Mouse (Mus musculus): ENCODE measurements at regions not wholly inside any gene's neighbourhood (a gene's known extent, or its start where the extent isn't known, plus 50 kb on each side); places are given as distances from the start of the nearest gene placed in this dataset.
A peak's percentile ranks its signal among the peaks of the same experiment; 100 is the strongest.

- DNase-seq (ENCODE audit: low read depth, low spot score), result peak; percentile 69
Measured at GRCm38 (mm10) chr2:173385722-173386141, 109.4 kb upstream of the Pmepa1 start.

DNA sequence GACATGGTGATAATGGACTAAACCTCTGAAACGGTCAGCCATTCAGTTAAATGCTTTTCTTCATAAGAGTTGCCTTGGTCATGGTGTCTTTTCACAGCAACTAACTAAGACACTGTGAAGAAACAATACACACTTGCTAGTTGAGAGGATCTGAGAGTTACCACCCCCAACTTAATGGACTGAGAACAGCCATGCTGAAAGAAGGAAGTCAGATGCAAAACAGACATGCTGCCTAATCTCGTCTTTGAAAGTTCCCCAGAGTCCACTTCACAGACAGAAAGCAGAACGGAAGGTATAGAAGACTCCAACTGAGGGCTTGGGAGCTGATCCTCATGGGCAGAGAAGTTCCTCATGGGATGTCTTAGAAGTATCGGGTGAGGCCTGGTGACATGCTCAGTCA lies 111.8 kb upstream of the Pmepa1 start:
- Histone ChIP-seq H3K27me3 (ENCODE audit: control insufficient read depth, insufficient read depth, low read length, poor library complexity, severe bottlenecking) (no peaks in the 10 kb centered on the region), H3K36me3 (ENCODE audit: control insufficient read depth, insufficient read depth, low read length, poor library complexity, severe bottlenecking) (no peaks in the 10 kb centered on the region)
- DNase-seq (ENCODE audit: low read depth, low spot score), result peak; percentile 80

More at GRCm38 (mm10) chr2:173385722-173386141, 109.4 kb upstream of the Pmepa1 start:
- Histone ChIP-seq H3K27me3 (ENCODE audit: control insufficient read depth, insufficient read depth, low read length, poor library complexity, severe bottlenecking) (no peaks in the 10 kb centered on the region), H3K36me3 (ENCODE audit: control insufficient read depth, insufficient read depth, low read length, poor library complexity, severe bottlenecking) (no peaks in the 10 kb centered on the region)

DNA sequence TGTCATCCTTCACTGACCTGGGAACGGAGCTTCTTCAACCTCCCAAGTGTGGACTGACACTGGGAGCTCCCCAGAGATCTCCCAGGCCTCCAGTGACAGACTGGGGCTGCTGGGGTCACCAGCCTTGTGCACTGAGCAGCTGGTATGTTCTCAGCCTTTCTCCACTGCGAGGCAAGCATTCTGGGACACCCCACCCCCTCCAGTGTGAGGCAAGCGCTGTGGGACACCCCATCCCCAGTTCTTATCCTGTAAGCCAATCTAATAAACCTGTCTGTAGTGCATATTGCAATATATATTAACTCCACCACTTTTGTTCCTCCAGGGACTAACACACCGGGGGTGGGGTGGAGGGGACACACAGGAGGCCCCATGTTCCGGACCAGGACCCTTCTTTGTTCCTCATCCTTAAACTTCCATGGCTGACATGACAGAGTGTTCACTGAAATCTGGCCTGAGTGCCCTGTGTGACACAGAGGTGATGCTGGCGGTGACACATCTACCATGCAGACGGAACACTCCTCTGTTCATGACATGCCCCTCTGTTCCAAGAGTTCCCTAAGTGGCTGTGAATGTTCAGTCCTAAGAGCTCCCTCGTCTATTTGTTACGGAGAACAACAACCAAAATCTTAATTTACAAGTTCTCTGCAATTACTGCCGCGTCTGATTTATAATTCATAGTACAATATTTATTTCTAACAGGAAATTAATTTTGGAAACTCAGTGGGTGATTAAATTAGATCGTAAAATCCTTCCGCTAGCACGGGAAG lies 116.4 kb upstream of the Pmepa1 start:
- DNase-seq (ENCODE audit: low read depth, low spot score), result no peak
- Histone ChIP-seq H3K27me3 (ENCODE audit: control insufficient read depth, insufficient read depth, low read length, poor library complexity, severe bottlenecking) (no peaks in the 10 kb centered on the region), H3K36me3 (ENCODE audit: control insufficient read depth, insufficient read depth, low read length, poor library complexity, severe bottlenecking) (no peaks in the 10 kb centered on the region)

GRCm38 (mm10) chr2:173393324-173393592 lies 116.9 kb upstream of the Pmepa1 start:
- no peak for DNase-seq (ENCODE audit: low read depth, low spot score)
- Histone ChIP-seq H3K36me3 (ENCODE audit: control insufficient read depth, insufficient read depth, low read length, poor library complexity, severe bottlenecking) (no peaks in the 10 kb centered on the region), H3K27me3 (ENCODE audit: control insufficient read depth, insufficient read depth, low read length, poor library complexity, severe bottlenecking) (no peaks in the 10 kb centered on the region)

DNA sequence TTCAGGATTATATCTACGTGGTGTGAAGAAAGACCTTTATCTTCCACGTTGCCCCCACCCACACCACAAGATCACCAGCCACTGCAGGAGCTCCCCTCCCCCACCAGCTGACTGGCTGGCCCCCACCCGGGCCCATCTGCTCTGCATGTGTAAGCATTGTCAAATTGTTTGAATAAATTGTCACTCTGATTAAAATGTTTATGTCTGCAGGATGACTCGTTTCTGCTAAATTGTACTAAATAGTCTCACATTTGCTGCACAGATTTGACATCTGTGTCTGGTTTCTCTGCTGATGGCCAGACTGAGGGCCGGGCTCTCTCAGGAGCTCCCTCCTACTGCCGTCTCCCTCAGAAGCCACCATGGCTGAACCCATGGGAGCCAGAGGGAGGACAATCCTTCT lies 119.2 kb upstream of the Pmepa1 start:
- no peaks in the 10 kb centered on the region for H3K27me3 ChIP-seq (ENCODE audit: control insufficient read depth, insufficient read depth, low read length, poor library complexity, severe bottlenecking)
- no peak for DNase-seq (ENCODE audit: low read depth, low spot score)
- no peaks in the 10 kb centered on the region for H3K36me3 ChIP-seq (ENCODE audit: control insufficient read depth, insufficient read depth, low read length, poor library complexity, severe bottlenecking)

DNA sequence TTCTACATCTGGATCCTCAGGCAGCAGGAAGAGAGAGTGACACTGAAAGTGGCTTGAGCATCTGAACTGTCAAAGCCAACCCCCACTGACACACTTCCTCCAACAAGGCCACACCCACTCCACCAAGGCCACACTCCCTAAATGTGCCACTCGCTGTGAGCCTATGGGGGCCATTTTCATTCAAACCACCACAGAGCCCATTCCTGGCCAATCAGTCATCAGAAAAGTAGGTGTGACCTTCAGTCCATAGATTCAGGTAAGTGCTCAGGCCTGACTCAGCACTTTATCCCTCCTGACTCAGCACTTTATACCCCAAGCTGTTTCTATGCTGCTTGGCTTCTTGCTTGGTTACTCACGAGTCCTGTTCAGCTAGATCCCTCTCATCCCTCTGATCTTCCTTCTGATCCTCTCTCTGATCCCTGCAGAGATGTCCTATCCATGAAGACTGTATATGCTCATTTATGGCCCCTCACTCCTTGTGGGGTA lies 121.6 kb upstream of the Pmepa1 start:
- DNase-seq (ENCODE audit: low read depth, low spot score), result no peak
- H3K27me3 ChIP-seq (ENCODE audit: control insufficient read depth, insufficient read depth, low read length, poor library complexity, severe bottlenecking), result no peaks in the 10 kb centered on the region

GRCm38 (mm10) chr2:173405629-173406028 lies 116.8 kb upstream of the 1700021F07Rik start:
- no peaks in the 10 kb centered on the region for H3K36me3 ChIP-seq (ENCODE audit: control insufficient read depth, insufficient read depth, low read length, poor library complexity, severe bottlenecking)
- no peaks in the 10 kb centered on the region for H3K27me3 ChIP-seq (ENCODE audit: control insufficient read depth, insufficient read depth, low read length, poor library complexity, severe bottlenecking)
- no peak for DNase-seq (ENCODE audit: low read depth, low spot score)

More for the DNA sequence above, 121.6 kb upstream of the Pmepa1 start:
- no peaks in the 10 kb centered on the region for H3K36me3 ChIP-seq (ENCODE audit: control insufficient read depth, insufficient read depth, low read length, poor library complexity, severe bottlenecking)

DNA sequence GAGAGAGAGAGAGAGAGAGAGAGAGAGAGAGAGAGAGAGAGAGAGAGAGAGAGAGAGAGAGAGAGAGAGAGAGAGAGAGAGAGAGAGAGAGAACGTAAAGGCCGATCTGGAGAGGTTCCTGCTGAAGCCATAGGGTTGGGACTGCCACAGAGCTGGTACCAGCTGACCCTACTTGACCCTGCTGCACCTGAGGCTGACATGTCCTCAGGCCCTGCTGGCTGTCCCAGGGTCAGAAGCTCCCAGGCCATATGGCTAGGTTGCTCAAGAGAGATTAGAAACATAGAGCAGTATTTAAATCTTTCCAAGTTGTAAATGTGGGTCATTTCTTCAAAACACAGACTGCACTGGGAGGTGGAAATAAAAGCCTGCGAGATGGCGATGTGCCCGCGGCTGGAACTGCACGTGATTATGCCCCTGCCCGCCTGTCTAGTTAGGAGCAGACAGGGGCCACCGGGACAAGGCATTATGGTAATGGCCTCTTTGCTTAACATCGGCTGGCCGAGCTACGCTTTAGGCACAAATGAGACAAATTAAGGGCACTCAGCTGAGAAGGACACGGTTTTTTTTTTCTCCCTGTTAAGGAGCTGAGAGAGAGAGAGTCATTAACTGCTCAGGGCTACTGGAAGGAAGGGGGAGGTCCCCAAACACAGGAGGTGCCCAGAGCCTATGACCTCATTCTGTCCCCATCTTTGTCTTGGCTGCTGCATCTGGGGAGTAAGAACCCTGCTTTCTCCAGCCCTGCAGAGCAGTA lies 115.9 kb upstream of the 1700021F07Rik start:
- no peaks in the 10 kb centered on the region for H3K27me3 ChIP-seq (ENCODE audit: control insufficient read depth, insufficient read depth, low read length, poor library complexity, severe bottlenecking)
- no peaks in the 10 kb centered on the region for H3K36me3 ChIP-seq (ENCODE audit: control insufficient read depth, insufficient read depth, low read length, poor library complexity, severe bottlenecking)
- peak; percentile 27 for DNase-seq (ENCODE audit: low read depth, low spot score)

DNA sequence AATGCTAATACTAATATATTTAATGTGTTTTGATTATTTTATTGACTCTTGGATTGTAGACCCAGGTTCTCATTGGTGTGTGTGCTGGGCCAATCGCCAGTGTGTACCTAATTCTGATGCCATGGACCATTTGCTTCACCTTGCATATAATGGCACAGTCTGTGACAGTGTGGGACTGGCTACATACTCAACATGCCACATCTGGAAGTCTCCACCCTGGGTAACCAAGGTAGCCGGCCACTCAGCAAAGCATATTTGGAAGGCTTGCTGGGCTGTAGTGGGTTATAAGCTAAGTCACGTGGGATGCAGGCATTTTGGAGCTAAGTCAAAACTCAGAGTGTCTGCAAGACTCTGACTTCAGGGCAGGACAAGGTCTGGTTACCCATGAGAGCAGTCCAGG lies 115.3 kb upstream of the 1700021F07Rik start:
- no peaks in the 10 kb centered on the region for H3K36me3 ChIP-seq (ENCODE audit: control insufficient read depth, insufficient read depth, low read length, poor library complexity, severe bottlenecking)
- DNase-seq (ENCODE audit: low read depth, low spot score), result no peak
- H3K27me3 ChIP-seq (ENCODE audit: control insufficient read depth, insufficient read depth, low read length, poor library complexity, severe bottlenecking), result no peaks in the 10 kb centered on the region

GRCm38 (mm10) chr2:173408681-173409081 lies 113.7 kb upstream of the 1700021F07Rik start:
- DNase-seq (ENCODE audit: low read depth, low spot score), result peak; percentile 38
- no peaks in the 10 kb centered on the region for H3K36me3 ChIP-seq (ENCODE audit: control insufficient read depth, insufficient read depth, low read length, poor library complexity, severe bottlenecking)

GRCm38 (mm10) chr2:173409433-173409832 lies 113.0 kb upstream of the 1700021F07Rik start:
- DNase-seq (ENCODE audit: low read depth, low spot score), result peak; percentile 78
- H3K27me3 ChIP-seq (ENCODE audit: control insufficient read depth, insufficient read depth, low read length, poor library complexity, severe bottlenecking), result no peaks in the 10 kb centered on the region
- H3K36me3 ChIP-seq (ENCODE audit: control insufficient read depth, insufficient read depth, low read length, poor library complexity, severe bottlenecking), result no peaks in the 10 kb centered on the region

More at GRCm38 (mm10) chr2:173408681-173409081, 113.7 kb upstream of the 1700021F07Rik start:
- H3K27me3 ChIP-seq (ENCODE audit: control insufficient read depth, insufficient read depth, low read length, poor library complexity, severe bottlenecking), result no peaks in the 10 kb centered on the region

GRCm38 (mm10) chr2:173413906-173414656 lies 108.3 kb upstream of the 1700021F07Rik start:
- no peak for DNase-seq (ENCODE audit: low read depth, low spot score)
- H3K27me3 ChIP-seq (ENCODE audit: control insufficient read depth, insufficient read depth, low read length, poor library complexity, severe bottlenecking), result no peaks in the 10 kb centered on the region
- H3K36me3 ChIP-seq (ENCODE audit: control insufficient read depth, insufficient read depth, low read length, poor library complexity, severe bottlenecking), result no peaks in the 10 kb centered on the region

DNA sequence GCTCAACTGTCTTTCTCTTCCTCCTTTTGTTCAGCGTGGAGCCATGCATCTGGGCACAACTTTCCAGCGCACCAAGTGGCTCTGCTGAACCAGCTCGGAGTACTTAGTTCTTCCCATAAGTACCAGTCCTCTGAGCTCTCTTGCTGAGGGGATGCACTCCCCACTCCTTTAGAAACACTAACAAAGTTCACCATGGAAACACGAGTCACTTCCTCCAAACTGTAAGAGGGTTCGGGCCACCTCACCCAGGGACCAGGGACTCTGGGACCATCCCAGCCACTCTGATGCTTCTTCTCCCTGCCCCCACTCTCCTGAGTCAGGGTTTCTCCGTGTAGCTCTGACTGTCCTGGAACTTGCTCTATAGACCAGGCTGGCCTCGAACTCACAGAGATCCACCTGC lies 107.0 kb upstream of the 1700021F07Rik start:
- H3K27me3 ChIP-seq (ENCODE audit: control insufficient read depth, insufficient read depth, low read length, poor library complexity, severe bottlenecking), result no peaks in the 10 kb centered on the region
- no peaks in the 10 kb centered on the region for H3K36me3 ChIP-seq (ENCODE audit: control insufficient read depth, insufficient read depth, low read length, poor library complexity, severe bottlenecking)
- DNase-seq (ENCODE audit: low read depth, low spot score), result no peak

- peak; percentile 63 for DNase-seq (ENCODE audit: low read depth, low spot score)
- H3K27me3 ChIP-seq (ENCODE audit: control insufficient read depth, insufficient read depth, low read length, poor library complexity, severe bottlenecking), result no peaks in the 10 kb centered on the region
- H3K36me3 ChIP-seq (ENCODE audit: control insufficient read depth, insufficient read depth, low read length, poor library complexity, severe bottlenecking), result no peaks in the 10 kb centered on the region
Measured at GRCm38 (mm10) chr2:173416921-173417320, 105.5 kb upstream of the 1700021F07Rik start.

DNA sequence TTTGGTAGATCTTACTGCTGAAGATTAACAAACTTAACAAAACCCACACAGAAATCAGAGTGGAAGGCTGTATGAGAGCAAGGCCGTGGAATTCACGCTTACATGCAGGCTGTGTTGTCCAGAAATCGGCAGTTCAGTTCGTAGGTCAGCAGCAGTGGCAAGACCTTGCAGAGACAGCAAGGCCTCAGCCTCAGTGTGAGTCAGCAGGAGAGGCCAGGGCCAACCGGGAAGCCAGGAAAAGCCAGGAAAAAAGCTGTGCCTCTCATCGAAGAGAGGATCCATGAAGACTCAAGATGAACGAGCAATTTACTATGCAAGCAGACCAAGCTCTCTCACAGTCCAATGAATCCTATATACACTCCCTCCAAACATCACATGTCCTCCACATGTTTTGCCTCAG lies 103.4 kb upstream of the 1700021F07Rik start:
- H3K27me3 ChIP-seq (ENCODE audit: control insufficient read depth, insufficient read depth, low read length, poor library complexity, severe bottlenecking), result no peaks in the 10 kb centered on the region
- no peak for DNase-seq (ENCODE audit: low read depth, low spot score)
- H3K36me3 ChIP-seq (ENCODE audit: control insufficient read depth, insufficient read depth, low read length, poor library complexity, severe bottlenecking), result no peaks in the 10 kb centered on the region
